Mouse (Mus musculus): Measurements from ENCODE around the gene Ankrd39. TPM values are rescaled to one million over a fixed set of nuclear protein-coding genes. Genes with fewer than 3 reads are reported as not detected.
A peak's percentile ranks its signal among the peaks of the same experiment; 100 is the strongest.

Gene Ankrd39
- polyA plus RNA-seq (2015; fragmentation: Nextera tagmentation; extraction: Ambion mirVana) = 7.2 and 7.4 TPM in 2 replicates

DNA sequence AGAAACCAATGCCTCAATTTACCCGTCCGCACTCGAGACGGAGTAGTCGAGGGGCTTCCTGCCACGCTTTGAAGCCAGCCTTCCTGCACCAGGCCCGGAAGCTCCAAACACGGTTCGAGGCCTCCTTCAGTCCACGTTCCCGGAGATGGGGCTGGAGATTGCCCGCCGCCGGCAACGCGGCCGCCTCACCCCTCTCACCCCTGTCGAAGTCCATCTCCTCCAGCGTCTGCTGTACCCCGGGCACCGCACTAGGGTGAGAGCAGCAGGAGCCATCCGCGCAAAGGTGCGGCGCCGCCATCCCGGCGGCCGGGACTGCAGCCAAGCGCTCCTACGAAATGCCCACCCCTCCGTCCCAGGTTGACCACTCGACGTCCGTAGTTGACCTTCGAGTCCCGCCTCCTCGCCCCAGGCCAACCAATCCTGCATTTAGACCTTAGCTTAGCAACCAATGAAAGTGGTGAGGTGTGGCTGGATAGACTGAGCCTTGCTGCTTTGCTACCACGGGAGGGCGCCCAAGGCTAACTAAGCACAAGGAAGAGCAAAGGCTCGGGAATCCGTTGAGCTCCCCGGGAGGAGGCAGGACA, at the start of gene Ankrd39:
Gene Ankrd39 (minus strand): TSS at position 558 of the 584 bp plus-strand sequence.
- H3K9me3 ChIP-seq (replicated peaks) = no peaks in the 10 kb centered on the region
- ATAC-seq (ENCODE audit: low read depth) (peak; percentile 99), DNase-seq (peak; percentile 95)
- H3K4me1 ChIP-seq (replicated peaks) = peaks cover 20% of the 10 kb centered on the region
- peaks cover 30% of the 10 kb centered on the region for H3K36me3 ChIP-seq
- peak within 1 kb of the TSS; percentile 74 for H3K9ac ChIP-seq
- peak within 1 kb of the TSS; percentile 70 for H3K4me3 ChIP-seq (replicated peaks)
- 0 out of 2 replicates have a peak within 1 kb of the TSS, but pooled peaks have one; percentile 4 for H3K27ac ChIP-seq
- no peaks in the 10 kb centered on the region for H3K27me3 ChIP-seq
- H3K4me2 ChIP-seq = peak within 1 kb of the TSS; percentile 77
- whole genome bisulfite sequencing (ENCODE audit: insufficient replicate concordance) = under 1% methylated on average over 43 of the region's 43 CpGs

DNA sequence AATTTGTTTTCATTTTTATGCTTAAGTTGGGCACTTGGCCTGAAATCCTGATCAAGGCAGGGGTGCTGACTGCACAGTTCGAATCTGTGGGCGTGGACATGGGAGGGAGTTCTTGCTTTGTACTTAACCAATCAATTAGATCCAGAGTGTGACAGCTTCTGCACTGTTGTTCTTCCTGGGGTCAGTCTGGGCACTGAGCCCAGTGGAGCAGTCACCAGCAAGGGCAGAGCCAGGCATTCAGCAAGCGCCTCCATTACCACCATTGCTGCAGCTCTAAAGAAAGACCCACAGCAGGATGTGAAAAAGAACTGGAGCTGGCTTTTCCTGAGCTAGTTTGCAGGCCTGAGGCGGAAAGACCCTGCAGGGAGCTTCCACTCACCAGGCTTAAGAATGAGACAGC, 48.9 kb upstream of the Ankrd39 start:
- Histone ChIP-seq H3K4me3 (replicated peaks) (no peak overlapping the region), H3K9me3 (replicated peaks) (no peaks in the 10 kb centered on the region), H3K36me3 (no peaks in the 10 kb centered on the region), H3K27me3 (no peaks in the 10 kb centered on the region), H3K4me1 (replicated peaks) (peaks cover 6% of the 10 kb centered on the region), H3K27ac (no peak overlapping the region), H3K9ac (no peak overlapping the region), H3K4me2 (no peak overlapping the region)
- WGBS (ENCODE audit: insufficient replicate concordance) = 54% methylated on average over 4 of the region's 4 CpGs
- DNase-seq (no peak), ATAC-seq (ENCODE audit: low read depth) (peak; percentile 55; the same call in 1 of the 2 replicates)

DNA sequence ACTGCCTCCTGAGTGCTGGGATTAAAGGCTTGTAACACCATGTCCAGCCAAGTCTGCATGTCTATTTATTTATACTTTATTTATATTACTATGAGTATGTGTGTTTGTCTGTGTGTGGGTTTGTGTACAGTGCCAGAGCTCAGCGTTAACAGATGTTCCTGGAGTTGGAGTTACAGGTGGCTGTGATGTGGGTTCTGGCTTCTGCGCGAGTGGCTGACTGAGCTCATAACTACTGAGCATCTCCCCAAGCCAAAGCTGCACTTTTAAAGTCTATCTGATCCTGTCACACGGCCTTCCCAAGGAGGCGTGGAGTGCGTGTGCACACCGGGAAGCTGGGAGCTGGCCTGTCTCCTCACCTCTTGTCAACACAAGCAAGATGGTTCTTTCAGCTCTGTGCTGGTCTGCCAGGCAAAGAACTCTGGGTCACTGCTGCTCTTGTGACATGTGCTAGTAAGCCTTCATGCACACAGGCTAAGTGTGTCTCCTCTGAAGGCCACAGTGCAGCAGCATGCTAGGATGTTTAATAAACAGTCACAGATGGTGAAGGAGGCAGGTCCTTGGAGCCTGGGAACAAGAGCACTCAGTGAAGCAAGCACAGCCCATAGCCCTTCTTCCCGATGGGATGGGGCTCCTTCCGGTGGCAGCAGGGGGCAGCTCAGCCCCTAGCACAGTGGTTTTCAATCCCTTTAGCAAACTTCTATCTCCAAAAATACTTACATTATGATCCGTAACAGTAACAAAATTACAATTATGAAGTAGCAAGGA, 48.1 kb upstream of the Ankrd39 start:
- Histone ChIP-seq H3K4me3 (replicated peaks) (no peak overlapping the region), H3K9me3 (replicated peaks) (no peaks in the 10 kb centered on the region), H3K36me3 (no peaks in the 10 kb centered on the region), H3K9ac (no peak overlapping the region), H3K27ac (no peak overlapping the region), H3K27me3 (no peaks in the 10 kb centered on the region), H3K4me2 (no peak overlapping the region), H3K4me1 (replicated peaks) (peaks cover 6% of the 10 kb centered on the region)
- DNase-seq (no peak), ATAC-seq (ENCODE audit: low read depth) (no peak)
- WGBS (ENCODE audit: insufficient replicate concordance) = 57% methylated on average over 10 of the region's 10 CpGs

DNA sequence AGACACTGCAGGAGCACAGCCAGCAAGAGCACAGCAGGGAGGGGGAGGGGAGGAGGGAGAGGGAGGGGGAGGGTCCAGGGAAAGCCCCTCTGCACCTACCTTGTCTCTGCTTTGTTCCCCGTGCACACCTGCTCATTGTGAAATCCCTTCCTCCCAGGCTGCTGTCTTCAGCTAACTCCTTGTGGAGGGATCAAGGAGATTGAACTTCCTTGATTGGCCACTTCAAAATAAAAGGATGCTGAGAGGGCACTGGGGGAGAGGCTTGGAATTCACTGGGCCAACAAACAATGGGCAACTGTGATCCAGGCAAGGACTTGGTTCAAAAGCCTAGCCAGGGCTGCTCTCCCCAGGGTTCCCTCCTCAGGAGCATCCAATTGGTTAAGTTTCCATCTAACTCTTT, 45.9 kb upstream of the Ankrd39 start:
- Histone ChIP-seq H3K4me3 (replicated peaks) (no peak overlapping the region), H3K36me3 (no peaks in the 10 kb centered on the region), H3K27ac (no peak overlapping the region), H3K9me3 (replicated peaks) (no peaks in the 10 kb centered on the region), H3K27me3 (no peaks in the 10 kb centered on the region), H3K4me1 (replicated peaks) (peaks cover 26% of the 10 kb centered on the region), H3K4me2 (no peak overlapping the region), H3K9ac (no peak overlapping the region)
- WGBS (ENCODE audit: insufficient replicate concordance) = 24% methylated on average over 1 of the region's 1 CpGs
- no peak for DNase-seq
- ATAC-seq (ENCODE audit: low read depth) = no peak

DNA sequence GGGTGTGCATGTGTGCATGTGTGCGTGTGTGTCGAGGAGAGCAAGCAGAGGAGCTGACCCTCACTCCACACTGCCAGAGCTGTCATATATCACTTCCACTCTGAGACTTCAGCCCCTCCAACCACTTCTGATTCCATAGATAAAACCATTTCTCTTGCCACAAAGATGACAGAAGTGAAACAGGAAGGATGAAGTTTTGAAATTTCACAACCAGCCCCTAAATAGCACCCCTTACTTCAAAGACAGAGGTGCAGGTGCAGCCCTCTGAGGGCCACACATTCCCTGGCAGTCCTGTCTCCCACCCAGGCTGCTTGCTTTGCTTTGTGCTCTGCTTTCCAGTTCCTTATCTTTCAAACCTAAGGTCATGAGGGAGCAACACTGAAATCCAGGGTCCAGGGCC, 44.2 kb upstream of the Ankrd39 start:
- H3K27ac ChIP-seq = no peak overlapping the region
- no peaks in the 10 kb centered on the region for H3K27me3 ChIP-seq
- ATAC-seq (ENCODE audit: low read depth) = no peak
- H3K4me3 ChIP-seq (replicated peaks) = no peak overlapping the region
- H3K4me1 ChIP-seq (replicated peaks) = peaks cover 26% of the 10 kb centered on the region
- no peaks in the 10 kb centered on the region for H3K9me3 ChIP-seq (replicated peaks)
- no peaks in the 10 kb centered on the region for H3K36me3 ChIP-seq
- H3K4me2 ChIP-seq = no peak overlapping the region
- no peak for DNase-seq
- H3K9ac ChIP-seq = no peak overlapping the region
- 26% methylated on average over 2 of the region's 2 CpGs for WGBS (ENCODE audit: insufficient replicate concordance)

DNA sequence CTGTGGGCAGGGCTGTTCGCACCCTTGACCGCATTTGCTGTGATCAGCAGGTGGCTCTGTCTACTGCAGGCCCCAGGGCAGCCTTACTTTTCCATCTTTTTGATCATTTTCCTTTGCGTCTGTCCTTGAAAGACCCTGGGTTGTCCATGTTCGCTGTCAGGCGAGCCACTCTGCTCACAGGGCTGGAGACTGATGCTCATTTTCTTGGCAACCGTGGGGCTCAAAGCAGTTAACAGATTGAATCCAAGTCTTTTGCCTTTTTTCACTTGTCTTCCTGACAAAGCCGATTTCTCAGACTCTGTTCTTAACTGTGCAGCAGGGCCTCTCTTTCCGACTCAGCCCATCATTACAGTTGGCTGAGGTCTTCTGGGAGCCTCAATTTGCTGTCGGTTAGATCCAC, 43.4 kb upstream of the Ankrd39 start:
- DNase-seq (no peak), ATAC-seq (ENCODE audit: low read depth) (no peak)
- H3K27me3 ChIP-seq = no peaks in the 10 kb centered on the region
- H3K4me2 ChIP-seq = no peak overlapping the region
- WGBS (ENCODE audit: insufficient replicate concordance) = 69% methylated on average over 9 of the region's 9 CpGs
- H3K27ac ChIP-seq = no peak overlapping the region
- H3K9ac ChIP-seq = no peak overlapping the region
- H3K9me3 ChIP-seq (replicated peaks) = no peaks in the 10 kb centered on the region
- H3K4me1 ChIP-seq (replicated peaks) = peaks cover 25% of the 10 kb centered on the region
- H3K36me3 ChIP-seq = no peaks in the 10 kb centered on the region
- H3K4me3 ChIP-seq (replicated peaks) = no peak overlapping the region

DNA sequence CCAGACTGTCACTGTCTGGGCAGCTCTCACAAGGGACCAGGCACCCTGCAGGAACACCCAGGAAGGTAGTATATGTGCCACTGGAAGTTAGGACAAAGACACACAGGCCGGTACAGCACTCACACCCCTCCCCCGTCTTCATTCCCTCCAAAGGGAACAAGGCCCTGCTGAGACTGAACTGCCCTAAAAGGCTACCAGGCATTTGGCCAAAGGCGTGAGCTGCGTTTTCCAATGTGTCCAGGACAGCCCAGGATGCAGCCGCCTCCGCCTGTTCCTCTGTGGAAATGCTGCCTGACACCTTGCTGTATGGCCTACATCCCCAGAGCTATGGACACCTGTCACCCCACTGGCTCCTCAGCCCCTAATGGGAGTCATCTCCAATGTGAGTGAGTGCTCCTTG, 42.2 kb upstream of the Ankrd39 start:
- no peak for DNase-seq

DNA sequence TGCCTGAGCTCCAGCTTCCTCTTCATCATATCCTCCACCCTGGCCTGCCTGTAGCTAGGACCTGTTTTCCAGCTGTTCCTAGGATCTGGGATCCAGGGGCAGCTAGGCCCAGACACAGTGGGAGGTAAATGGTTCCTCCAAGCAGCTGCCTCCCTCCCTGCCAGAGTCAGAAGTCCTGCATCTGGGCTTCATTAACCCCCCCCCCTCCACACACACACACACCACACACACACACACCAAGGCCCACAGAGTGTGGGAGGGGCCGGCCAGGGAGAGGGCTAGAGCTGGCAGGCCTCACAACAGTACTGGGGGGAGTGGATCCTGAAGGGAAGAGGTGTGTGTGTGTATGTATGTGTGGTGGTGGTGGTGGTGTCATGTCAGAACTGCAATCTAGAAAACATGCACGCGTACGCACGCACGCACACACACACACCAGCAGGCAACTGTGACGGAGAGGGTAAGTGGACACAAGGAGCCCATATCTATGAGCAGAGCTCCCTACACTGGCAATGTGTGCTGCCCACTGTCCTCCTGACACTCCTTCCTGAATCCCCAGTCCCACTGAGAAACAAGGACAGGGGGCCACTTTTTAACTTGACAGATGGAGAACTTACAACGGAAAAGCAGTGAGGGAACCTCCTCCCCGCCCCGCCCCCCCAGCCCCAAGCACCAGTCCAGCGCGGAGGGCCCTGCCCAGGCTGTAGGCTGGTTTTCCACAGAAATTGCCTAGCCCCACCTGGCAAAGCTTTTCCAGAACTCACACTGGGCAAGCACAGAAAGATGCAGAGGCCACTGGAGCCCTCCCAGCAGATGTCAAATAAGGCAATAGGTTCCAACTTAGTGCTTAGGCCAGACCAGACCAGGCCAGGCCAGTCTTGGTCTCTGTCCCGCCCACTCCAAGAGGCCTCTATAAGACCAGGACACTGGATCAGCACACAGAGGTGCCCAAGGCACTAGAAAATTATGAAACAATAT, 41.5 kb upstream of the Ankrd39 start:
- ATAC-seq (ENCODE audit: low read depth) (0 out of 2 replicates have a peak, but pooled peaks have one; percentile 22), DNase-seq (no peak)
- H3K36me3 ChIP-seq = no peaks in the 10 kb centered on the region
- no peaks in the 10 kb centered on the region for H3K27me3 ChIP-seq
- H3K4me2 ChIP-seq = no peak overlapping the region
- no peaks in the 10 kb centered on the region for H3K9me3 ChIP-seq (replicated peaks)
- peaks cover 26% of the 10 kb centered on the region for H3K4me1 ChIP-seq (replicated peaks)
- H3K27ac ChIP-seq = no peak overlapping the region
- H3K4me3 ChIP-seq (replicated peaks) = no peak overlapping the region
- WGBS (ENCODE audit: insufficient replicate concordance) = 54% methylated on average over 13 of the region's 13 CpGs
- no peak overlapping the region for H3K9ac ChIP-seq

More for the DNA sequence above, 42.2 kb upstream of the Ankrd39 start:
- Histone ChIP-seq H3K27me3 (no peaks in the 10 kb centered on the region), H3K9ac (no peak overlapping the region), H3K4me1 (replicated peaks) (peaks cover 26% of the 10 kb centered on the region), H3K9me3 (replicated peaks) (no peaks in the 10 kb centered on the region), H3K27ac (no peak overlapping the region), H3K36me3 (no peaks in the 10 kb centered on the region), H3K4me3 (replicated peaks) (no peak overlapping the region), H3K4me2 (no peak overlapping the region)
- 71% methylated on average over 6 of the region's 6 CpGs for WGBS (ENCODE audit: insufficient replicate concordance)
- ATAC-seq (ENCODE audit: low read depth) = no peak

DNA sequence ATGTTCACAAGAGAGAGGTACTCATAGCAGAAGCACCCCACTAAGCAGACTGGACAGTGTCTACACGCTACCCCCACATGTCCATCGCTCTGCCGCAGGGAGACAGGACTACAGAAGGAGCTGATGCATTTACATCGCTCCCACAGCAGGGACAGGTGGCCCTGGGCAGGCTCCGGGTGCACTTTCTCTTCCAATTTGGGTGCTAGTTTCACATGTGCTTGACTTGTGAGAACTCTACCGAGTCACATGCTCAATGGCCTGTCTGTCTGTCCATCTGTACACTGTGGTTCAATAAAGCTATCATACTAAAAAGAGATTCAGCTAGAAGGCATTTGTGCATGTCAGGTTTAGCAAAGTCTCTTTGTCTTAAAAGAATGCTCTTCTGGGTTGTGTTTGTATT, 40.6 kb upstream of the Ankrd39 start:
- DNase-seq (no peak), ATAC-seq (ENCODE audit: low read depth) (no peak)
- Histone ChIP-seq H3K27ac (no peak overlapping the region), H3K36me3 (no peaks in the 10 kb centered on the region), H3K4me1 (replicated peaks) (peaks cover 26% of the 10 kb centered on the region), H3K27me3 (0 out of 2 replicates have a peak, but pooled peaks cover 3% of the 10 kb centered on the region), H3K9ac (no peak overlapping the region), H3K4me2 (no peak overlapping the region), H3K9me3 (replicated peaks) (no peaks in the 10 kb centered on the region), H3K4me3 (replicated peaks) (no peak overlapping the region)
- 83% methylated on average over 6 of the region's 6 CpGs for WGBS (ENCODE audit: insufficient replicate concordance)

DNA sequence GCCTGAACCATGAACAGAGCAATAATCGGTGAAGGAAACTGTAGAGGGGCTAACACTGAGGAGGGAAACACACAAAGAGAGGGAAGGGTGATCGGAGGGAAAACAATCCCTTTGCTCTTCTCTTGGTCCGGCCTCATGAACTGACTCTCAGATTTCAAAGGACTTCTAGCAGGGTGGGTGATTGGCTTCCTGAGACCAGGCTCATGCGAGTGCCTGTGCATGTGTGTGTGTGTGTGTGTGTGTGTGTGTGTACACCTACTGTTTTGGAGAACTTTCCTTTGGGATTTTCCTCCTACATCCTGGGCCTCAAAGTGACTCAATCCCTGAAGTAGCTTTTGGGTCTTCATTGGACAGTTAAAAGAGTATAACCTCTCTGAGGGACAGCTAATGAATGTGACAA, 39.0 kb upstream of the Ankrd39 start:
- no peak overlapping the region for H3K4me2 ChIP-seq
- no peak overlapping the region for H3K27ac ChIP-seq
- no peaks in the 10 kb centered on the region for H3K9me3 ChIP-seq (replicated peaks)
- peaks cover 32% of the 10 kb centered on the region for H3K4me1 ChIP-seq (replicated peaks)
- 63% methylated on average over 4 of the region's 4 CpGs for WGBS (ENCODE audit: insufficient replicate concordance)
- ATAC-seq (ENCODE audit: low read depth) (no peak), DNase-seq (no peak)
- no peaks in the 10 kb centered on the region for H3K36me3 ChIP-seq
- H3K27me3 ChIP-seq = 0 out of 2 replicates have a peak, but pooled peaks cover 3% of the 10 kb centered on the region
- no peak overlapping the region for H3K9ac ChIP-seq
- H3K4me3 ChIP-seq (replicated peaks) = no peak overlapping the region

Data from liver, embryonic 13.5 days (tissue).